Comparison of ENCODE assay signal across 21 mouse cellular contexts in the genomic region with DNA sequence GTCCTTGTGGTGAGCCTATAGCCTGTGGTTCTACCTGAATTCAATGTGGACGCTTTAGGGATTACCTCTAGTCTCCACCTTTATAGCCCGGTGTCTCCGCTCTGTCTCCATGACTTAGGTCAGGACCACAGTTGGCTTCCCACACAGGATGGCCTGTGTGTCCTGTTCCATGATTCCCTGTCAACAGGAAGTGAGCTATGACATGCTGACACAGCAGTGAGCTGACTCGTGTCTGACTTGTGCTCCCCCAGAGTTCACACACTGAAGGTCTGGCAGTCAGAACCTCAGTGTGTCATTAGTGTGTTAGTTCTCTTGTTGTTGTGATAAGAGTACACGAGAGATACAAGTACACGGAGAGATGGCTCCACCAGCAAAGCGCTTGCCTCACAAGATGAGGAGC.
"Had no signal": no experiment of that assay in that cellular context is flagged by ENCODE, and none has a peak within 500 bp of the region (broad histone marks: within the 10 kb centered on the region; RNA-seq: fewer than 3 reads in every experiment).

No protein-coding gene starts in this region.

- H3K9me3 ChIP-seq: limb, embryonic 10.5 days; limb, embryonic 13.5 days; liver, embryonic 15.5 days; midbrain, embryonic 12.5 days; neural tube, embryonic 13.5 days had no signal

- DNase-seq: kidney, adult 11 months; kidney, adult 8-10 months; kidney, postnatal 25 days; layer of hippocampus, adult 9-11 months; liver; lung, adult 2 months; lung, postnatal 14 days; lung, postnatal 4 days; right cerebral cortex, postnatal 4 days; thymus, adult 2 months; thymus, postnatal 14 days; thymus, postnatal 4 days had no signal

- ATAC-seq: midbrain, embryonic 16.5 days had no signal

- H3K4me2 ChIP-seq: limb, embryonic 13.5 days; liver, embryonic 15.5 days; midbrain, embryonic 12.5 days; neural tube, embryonic 13.5 days had no signal

- H3K36me3 ChIP-seq: limb, embryonic 10.5 days; limb, embryonic 13.5 days; liver, embryonic 15.5 days; midbrain, embryonic 12.5 days; neural tube, embryonic 13.5 days had no signal

- H3K4me3 ChIP-seq: layer of hippocampus, adult 2 months; limb, embryonic 10.5 days; limb, embryonic 13.5 days; liver, embryonic 15.5 days; midbrain, embryonic 12.5 days; myocyte; neural tube, embryonic 13.5 days had no signal

- H3K27ac ChIP-seq: layer of hippocampus, adult 2 months; limb, embryonic 10.5 days; limb, embryonic 13.5 days; liver, embryonic 15.5 days; midbrain, embryonic 12.5 days; neural tube, embryonic 13.5 days; stomach, postnatal 0 days had no signal

- H3K4me1 ChIP-seq: limb, embryonic 10.5 days; limb, embryonic 13.5 days; liver, embryonic 15.5 days; midbrain, embryonic 12.5 days; neural tube, embryonic 13.5 days had no signal

- H3K9ac ChIP-seq: limb, embryonic 13.5 days; liver, embryonic 15.5 days; midbrain, embryonic 12.5 days; neural tube, embryonic 13.5 days had no signal
